Mouse (Mus musculus) bone marrow, adult 2 months (tissue): ENCODE measurements around the gene Dcakd.

Source experiments
- CTCF ChIP-seq: fragments of 200-500 bp; IDR thresholded peaks from 2 replicates; pipeline ENCODE4 v1.5.1; 2011; ENCODE audit warnings: low read length, control low read depth; ENCODE audit not compliant: control insufficient read depth, insufficient read depth
- POLR2A ChIP-seq: fragments of 200-500 bp; IDR thresholded peaks from 2 replicates; pipeline ENCODE4 v1.6.1; 2011; ENCODE audit warnings: low read depth, mild to moderate bottlenecking, control low read depth, low read length, borderline replicate concordance; ENCODE audit not compliant: control insufficient read depth

GRCm38 (mm10) chr11:103066191-103067050, 38.3 kb upstream of the Dcakd start:
- TF ChIP-seq POLR2A (no peak), CTCF (no peak)
